Mouse (Mus musculus): Measurements from ENCODE around the gene Gpank1. TPM values are rescaled to one million over a fixed set of nuclear protein-coding genes. Genes with fewer than 3 reads are reported as not detected.

The Gpank1 gene
- polyA plus RNA-seq, 1 experiment from 2014 or later = 29.8 TPM

DNA sequence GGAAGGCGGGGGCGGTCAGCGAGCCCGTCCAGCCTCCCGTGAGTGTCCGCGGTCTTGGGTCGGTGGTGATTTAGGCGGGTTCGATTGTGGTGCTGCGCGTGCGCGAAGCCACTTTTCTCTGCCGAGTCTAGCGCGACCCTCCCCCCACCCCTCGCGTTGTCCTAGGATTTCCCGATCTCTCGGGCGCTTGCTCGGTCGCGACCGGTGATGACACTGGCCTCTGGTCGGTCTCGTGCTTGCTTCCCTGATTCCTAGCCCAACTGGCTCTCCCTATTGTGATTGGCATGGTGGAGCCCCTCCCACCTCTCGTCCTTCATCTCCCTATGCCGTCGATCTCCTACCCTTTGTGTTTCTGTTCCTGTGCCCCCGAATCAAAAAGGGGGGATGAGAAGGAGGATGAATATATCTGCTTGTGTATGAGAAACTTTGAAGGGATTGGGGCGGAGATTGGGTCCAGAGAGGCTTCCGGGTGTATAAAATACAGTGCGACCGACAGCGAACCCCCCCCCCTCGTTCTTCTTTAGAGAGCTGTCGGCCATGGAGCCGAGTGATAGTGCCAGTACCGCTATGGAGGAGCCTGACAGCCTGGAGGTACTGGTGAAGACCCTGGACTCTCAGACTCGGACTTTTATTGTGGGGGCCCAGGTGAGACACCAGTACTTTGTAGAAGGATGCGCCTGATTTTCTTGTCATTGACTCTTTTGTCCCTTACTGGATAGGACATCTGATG lies 14.5 kb downstream of the Gpank1 start:
- peak overlapping the region; percentile 82 for H3K9ac ChIP-seq (replicated peaks; ENCODE audit: low read depth, low read length)
- H3K4me2 ChIP-seq (ENCODE audit: low read length) = peak overlapping the region; percentile 82
- ATAC-seq = peak; percentile 61
- H3K4me3 ChIP-seq (replicated peaks; ENCODE audit: low read length) = peak overlapping the region; percentile 92
- H3K27ac ChIP-seq (ENCODE audit: low read length) = peak overlapping the region; percentile 97
- H3K27me3 ChIP-seq (replicated peaks; ENCODE audit: control insufficient read depth, insufficient read depth, low read length) = no peaks in the 10 kb centered on the region
- under 1% methylated on average over 43 of the region's 43 CpGs for WGBS
- H3K9me3 ChIP-seq (ENCODE audit: control insufficient read depth, low read length) = no peaks in the 10 kb centered on the region
- peaks cover 17% of the 10 kb centered on the region for H3K36me3 ChIP-seq (ENCODE audit: control insufficient read depth, insufficient read depth)
- peaks cover 27% of the 10 kb centered on the region for H3K4me1 ChIP-seq (replicated peaks; ENCODE audit: control insufficient read depth, insufficient read depth, low read length)

- no peak overlapping the region for H3K4me3 ChIP-seq (replicated peaks; ENCODE audit: low read length)
- 93% methylated on average over 3 of the region's 3 CpGs for WGBS
- H3K4me1 ChIP-seq (replicated peaks; ENCODE audit: control insufficient read depth, insufficient read depth, low read length) = peaks cover 27% of the 10 kb centered on the region
- no peak overlapping the region for H3K4me2 ChIP-seq (ENCODE audit: low read length)
- ATAC-seq = no peak
- no peaks in the 10 kb centered on the region for H3K27me3 ChIP-seq (replicated peaks; ENCODE audit: control insufficient read depth, insufficient read depth, low read length)
- H3K9ac ChIP-seq (replicated peaks; ENCODE audit: low read depth, low read length) = no peak overlapping the region
- H3K27ac ChIP-seq (ENCODE audit: low read length) = no peak overlapping the region
- no peaks in the 10 kb centered on the region for H3K9me3 ChIP-seq (ENCODE audit: control insufficient read depth, low read length)
- H3K36me3 ChIP-seq (ENCODE audit: control insufficient read depth, insufficient read depth) = peaks cover 49% of the 10 kb centered on the region
Observed at GRCm38 (mm10) chr17:35139269-35139668, 18.0 kb downstream of the Gpank1 start.

GRCm38 (mm10) chr17:35140490-35140996 lies 19.3 kb downstream of the Gpank1 start:
- WGBS = 80% methylated on average over 16 of the region's 16 CpGs
- Histone ChIP-seq H3K9me3 (ENCODE audit: control insufficient read depth, low read length) (no peaks in the 10 kb centered on the region), H3K4me3 (replicated peaks; ENCODE audit: low read length) (no peak overlapping the region), H3K36me3 (ENCODE audit: control insufficient read depth, insufficient read depth) (peaks cover 62% of the 10 kb centered on the region), H3K4me2 (ENCODE audit: low read length) (no peak overlapping the region), H3K9ac (replicated peaks; ENCODE audit: low read depth, low read length) (no peak overlapping the region), H3K27ac (ENCODE audit: low read length) (no peak overlapping the region), H3K27me3 (replicated peaks; ENCODE audit: control insufficient read depth, insufficient read depth, low read length) (no peaks in the 10 kb centered on the region), H3K4me1 (replicated peaks; ENCODE audit: control insufficient read depth, insufficient read depth, low read length) (peaks cover 27% of the 10 kb centered on the region)
- no peak for ATAC-seq

GRCm38 (mm10) chr17:35141971-35142370 lies 20.7 kb downstream of the Gpank1 start:
- Histone ChIP-seq H3K27me3 (replicated peaks; ENCODE audit: control insufficient read depth, insufficient read depth, low read length) (no peaks in the 10 kb centered on the region), H3K9ac (replicated peaks; ENCODE audit: low read depth, low read length) (no peak overlapping the region), H3K36me3 (ENCODE audit: control insufficient read depth, insufficient read depth) (peaks cover 74% of the 10 kb centered on the region), H3K4me2 (ENCODE audit: low read length) (no peak overlapping the region), H3K4me1 (replicated peaks; ENCODE audit: control insufficient read depth, insufficient read depth, low read length) (peaks cover 19% of the 10 kb centered on the region), H3K4me3 (replicated peaks; ENCODE audit: low read length) (no peak overlapping the region), H3K27ac (ENCODE audit: low read length) (no peak overlapping the region), H3K9me3 (ENCODE audit: control insufficient read depth, low read length) (no peaks in the 10 kb centered on the region)
- ATAC-seq = no peak
- 95% methylated on average over 6 of the region's 6 CpGs for WGBS

DNA sequence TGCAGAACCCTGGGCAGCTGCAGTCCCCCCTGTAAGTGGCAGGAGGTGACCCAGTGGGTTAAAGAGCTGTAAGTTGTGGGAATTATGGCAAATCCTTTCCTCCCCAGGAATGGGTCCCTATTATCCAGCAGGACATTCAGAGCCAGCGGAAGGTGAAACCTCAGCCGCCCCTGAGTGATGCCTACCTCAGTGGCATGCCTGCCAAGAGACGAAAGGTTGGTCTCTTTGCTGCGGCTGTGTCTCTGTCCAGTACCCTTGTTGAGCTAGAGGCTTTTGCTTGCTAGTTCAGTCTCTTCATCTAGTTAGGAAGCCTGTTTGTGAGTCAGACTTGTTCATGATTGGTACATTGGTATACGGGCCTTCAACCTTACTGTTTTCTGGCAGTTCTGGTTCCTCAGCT lies 24.9 kb downstream of the Gpank1 start:
- no peak for ATAC-seq
- Histone ChIP-seq H3K4me1 (replicated peaks; ENCODE audit: control insufficient read depth, insufficient read depth, low read length) (no peaks in the 10 kb centered on the region), H3K36me3 (ENCODE audit: control insufficient read depth, insufficient read depth) (peaks cover 88% of the 10 kb centered on the region), H3K4me3 (replicated peaks; ENCODE audit: low read length) (no peak overlapping the region), H3K9me3 (ENCODE audit: control insufficient read depth, low read length) (no peaks in the 10 kb centered on the region), H3K4me2 (ENCODE audit: low read length) (no peak overlapping the region), H3K27me3 (replicated peaks; ENCODE audit: control insufficient read depth, insufficient read depth, low read length) (no peaks in the 10 kb centered on the region), H3K9ac (replicated peaks; ENCODE audit: low read depth, low read length) (no peak overlapping the region), H3K27ac (ENCODE audit: low read length) (no peak overlapping the region)
- WGBS = 84% methylated on average over 5 of the region's 5 CpGs

- no peak overlapping the region for H3K4me2 ChIP-seq (ENCODE audit: low read length)
- H3K9ac ChIP-seq (replicated peaks; ENCODE audit: low read depth, low read length) = no peak overlapping the region
- no peak for ATAC-seq
- 70% methylated on average over 3 of the region's 3 CpGs for WGBS
- no peak overlapping the region for H3K4me3 ChIP-seq (replicated peaks; ENCODE audit: low read length)
- H3K4me1 ChIP-seq (replicated peaks; ENCODE audit: control insufficient read depth, insufficient read depth, low read length) = no peaks in the 10 kb centered on the region
- no peaks in the 10 kb centered on the region for H3K9me3 ChIP-seq (ENCODE audit: control insufficient read depth, low read length)
- H3K27ac ChIP-seq (ENCODE audit: low read length) = no peak overlapping the region
- H3K27me3 ChIP-seq (replicated peaks; ENCODE audit: control insufficient read depth, insufficient read depth, low read length) = no peaks in the 10 kb centered on the region
- H3K36me3 ChIP-seq (ENCODE audit: control insufficient read depth, insufficient read depth) = peaks cover 87% of the 10 kb centered on the region
Observed at GRCm38 (mm10) chr17:35147348-35147747, 26.1 kb downstream of the Gpank1 start.

DNA sequence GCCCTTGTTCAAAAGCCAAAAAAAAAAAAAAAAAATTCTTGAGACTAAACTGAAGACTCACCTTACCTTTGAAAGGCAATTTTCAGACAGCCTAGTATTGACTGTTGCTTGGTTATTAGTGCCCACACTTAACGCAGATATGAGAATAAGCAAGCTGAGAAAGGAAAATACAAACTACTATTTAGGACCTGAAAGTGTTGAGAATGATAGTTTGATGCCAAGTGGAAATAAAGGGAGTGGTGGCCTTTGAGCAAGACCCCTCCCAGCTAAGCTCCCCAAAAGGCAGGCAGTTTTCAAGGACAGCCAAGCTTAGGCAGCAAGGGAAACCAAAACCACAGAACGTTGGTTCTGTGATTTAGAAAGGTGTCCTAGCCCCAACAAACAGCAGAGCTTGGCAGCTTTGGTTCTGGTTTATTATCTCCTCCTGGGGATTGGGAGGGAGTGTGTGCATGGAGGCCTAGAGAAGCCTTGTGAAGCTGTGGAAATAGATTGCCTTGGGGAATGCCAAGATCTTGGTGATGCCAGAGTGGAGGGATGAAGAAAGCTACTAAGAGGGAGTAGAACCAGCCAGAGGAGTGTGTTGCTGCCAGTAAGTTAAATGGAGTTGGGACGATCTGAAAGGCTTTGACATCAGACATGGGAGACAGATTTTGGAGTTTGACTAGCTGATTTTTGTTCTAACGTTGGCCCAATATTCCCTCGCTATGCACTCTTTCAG lies 26.8 kb downstream of the Gpank1 start:
- Histone ChIP-seq H3K36me3 (ENCODE audit: control insufficient read depth, insufficient read depth) (peaks cover 87% of the 10 kb centered on the region), H3K4me2 (ENCODE audit: low read length) (no peak overlapping the region), H3K4me1 (replicated peaks; ENCODE audit: control insufficient read depth, insufficient read depth, low read length) (no peaks in the 10 kb centered on the region), H3K27ac (ENCODE audit: low read length) (no peak overlapping the region), H3K4me3 (replicated peaks; ENCODE audit: low read length) (no peak overlapping the region), H3K9me3 (ENCODE audit: control insufficient read depth, low read length) (no peaks in the 10 kb centered on the region), H3K27me3 (replicated peaks; ENCODE audit: control insufficient read depth, insufficient read depth, low read length) (no peaks in the 10 kb centered on the region), H3K9ac (replicated peaks; ENCODE audit: low read depth, low read length) (no peak overlapping the region)
- ATAC-seq = peak; percentile 11; the same call in 1 of the 2 replicates
- 64% methylated on average over 5 of the region's 5 CpGs for WGBS

GRCm38 (mm10) chr17:35152121-35152520 lies 30.9 kb downstream of the Gpank1 start:
- Histone ChIP-seq H3K36me3 (ENCODE audit: control insufficient read depth, insufficient read depth) (peaks cover 87% of the 10 kb centered on the region), H3K27me3 (replicated peaks; ENCODE audit: control insufficient read depth, insufficient read depth, low read length) (no peaks in the 10 kb centered on the region), H3K4me3 (replicated peaks; ENCODE audit: low read length) (no peak overlapping the region), H3K4me2 (ENCODE audit: low read length) (no peak overlapping the region), H3K27ac (ENCODE audit: low read length) (no peak overlapping the region), H3K4me1 (replicated peaks; ENCODE audit: control insufficient read depth, insufficient read depth, low read length) (no peaks in the 10 kb centered on the region), H3K9ac (replicated peaks; ENCODE audit: low read depth, low read length) (no peak overlapping the region), H3K9me3 (ENCODE audit: control insufficient read depth, low read length) (no peaks in the 10 kb centered on the region)
- no peak for ATAC-seq
- 93% methylated on average over 4 of the region's 4 CpGs for WGBS

DNA sequence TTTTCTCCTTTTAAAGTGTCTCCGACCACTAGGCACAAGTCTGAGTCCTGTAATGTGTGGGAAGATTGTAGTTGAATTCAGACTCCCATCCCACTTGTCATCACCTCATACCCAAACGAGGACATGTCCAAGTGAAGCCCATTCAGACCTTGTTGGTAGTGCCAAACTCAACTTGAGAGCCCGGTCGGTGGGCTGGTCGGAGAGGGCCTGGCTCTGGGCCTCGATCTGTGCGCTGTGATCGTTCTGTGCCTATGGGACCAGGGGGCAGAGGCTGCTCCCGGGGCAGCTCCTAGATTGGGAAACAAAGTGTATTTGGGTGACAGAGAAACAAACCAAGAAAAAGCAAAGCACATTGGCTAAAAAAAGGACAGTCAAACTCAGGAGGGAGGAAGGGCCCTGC lies 31.8 kb downstream of the Gpank1 start:
- Histone ChIP-seq H3K4me3 (replicated peaks; ENCODE audit: low read length) (no peak overlapping the region), H3K27me3 (replicated peaks; ENCODE audit: control insufficient read depth, insufficient read depth, low read length) (no peaks in the 10 kb centered on the region), H3K27ac (ENCODE audit: low read length) (no peak overlapping the region), H3K36me3 (ENCODE audit: control insufficient read depth, insufficient read depth) (peaks cover 90% of the 10 kb centered on the region), H3K4me2 (ENCODE audit: low read length) (no peak overlapping the region), H3K9ac (replicated peaks; ENCODE audit: low read depth, low read length) (no peak overlapping the region), H3K9me3 (ENCODE audit: control insufficient read depth, low read length) (no peaks in the 10 kb centered on the region), H3K4me1 (replicated peaks; ENCODE audit: control insufficient read depth, insufficient read depth, low read length) (no peaks in the 10 kb centered on the region)
- WGBS = 86% methylated on average over 9 of the region's 9 CpGs
- no peak for ATAC-seq
